Mouse (Mus musculus): ENCODE measurements around the gene Kif12. TPM values are rescaled to one million over a fixed set of nuclear protein-coding genes. Genes with fewer than 3 reads are reported as not detected.
A peak's percentile ranks its signal among the peaks of the same experiment; 100 is the strongest.

Gene Kif12
- polyA plus RNA-seq, 1 experiment from 2014 or later = 9.0 TPM

DNA sequence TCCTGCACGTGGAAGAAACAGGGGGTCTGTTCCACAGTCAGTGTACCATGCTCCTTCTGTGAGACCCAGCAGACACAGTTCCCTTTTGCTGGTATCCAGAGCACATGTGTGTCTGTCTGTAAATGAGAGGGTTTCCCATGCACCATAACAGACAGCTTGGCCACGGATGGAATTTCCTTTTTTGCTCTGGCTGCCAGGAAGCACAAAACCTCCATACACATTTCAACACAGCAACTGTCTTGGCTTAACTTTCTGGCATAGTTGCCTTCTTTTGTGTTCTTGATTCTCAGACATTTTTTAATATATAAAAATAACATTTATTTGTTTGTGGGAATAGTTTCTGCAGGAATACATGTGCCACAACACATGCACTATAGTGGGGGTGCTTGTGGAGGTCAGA is 16.3 kb downstream of the Kif12 start:
- Histone ChIP-seq H3K27me3 (replicated peaks; ENCODE audit: control insufficient read depth, insufficient read depth, low read length) (no peaks in the 10 kb centered on the region), H3K9me3 (ENCODE audit: control insufficient read depth, low read length) (no peaks in the 10 kb centered on the region), H3K4me1 (replicated peaks; ENCODE audit: control insufficient read depth, insufficient read depth, low read length) (0 out of 2 replicates have a peak, but pooled peaks cover 2% of the 10 kb centered on the region), H3K4me3 (ENCODE audit: low read depth, low read length) (no peak overlapping the region), H3K9ac (ENCODE audit: low read depth, low read length) (no peak overlapping the region), H3K27ac (ENCODE audit: low read depth, low read length) (no peak overlapping the region), H3K4me2 (no peak overlapping the region), H3K36me3 (ENCODE audit: control insufficient read depth, insufficient read depth, low read length) (no peaks in the 10 kb centered on the region)
- no peak for ATAC-seq (replicated peaks; ENCODE audit: low FRiP score)
- DNase-seq (ENCODE audit: low spot score) = no peak
- WGBS = 43% methylated on average over 2 of the region's 2 CpGs

DNA sequence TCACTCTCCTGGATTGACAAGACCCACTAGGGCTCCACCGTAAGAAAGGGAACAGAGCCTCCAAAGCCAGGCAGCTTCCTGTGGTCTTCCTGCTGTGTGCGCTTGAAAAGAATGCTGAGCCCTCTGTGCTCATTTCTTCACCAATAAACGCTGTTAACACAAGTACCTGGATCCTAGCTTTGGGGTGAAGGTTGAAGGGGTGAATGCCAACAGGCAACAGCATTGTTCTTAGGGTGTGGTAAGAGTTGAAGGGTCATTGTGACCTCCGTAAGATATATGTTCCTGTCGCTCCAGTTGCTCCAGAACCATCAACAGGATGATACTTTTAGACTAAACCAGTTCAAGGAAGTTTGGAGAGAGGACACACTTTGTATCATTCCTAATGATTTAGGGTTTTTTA is 17.2 kb downstream of the Kif12 start, which contains the start of gene Ambp:
TSS of gene Ambp (minus strand) at position 101 of the 400 bp plus-strand sequence.
- Histone ChIP-seq H3K4me3 (ENCODE audit: low read depth, low read length) (peak within 1 kb of the TSS; percentile 48), H3K27ac (ENCODE audit: low read depth, low read length) (peak within 1 kb of the TSS; percentile 69), H3K4me2 (peak within 1 kb of the TSS; percentile 59)

DNA sequence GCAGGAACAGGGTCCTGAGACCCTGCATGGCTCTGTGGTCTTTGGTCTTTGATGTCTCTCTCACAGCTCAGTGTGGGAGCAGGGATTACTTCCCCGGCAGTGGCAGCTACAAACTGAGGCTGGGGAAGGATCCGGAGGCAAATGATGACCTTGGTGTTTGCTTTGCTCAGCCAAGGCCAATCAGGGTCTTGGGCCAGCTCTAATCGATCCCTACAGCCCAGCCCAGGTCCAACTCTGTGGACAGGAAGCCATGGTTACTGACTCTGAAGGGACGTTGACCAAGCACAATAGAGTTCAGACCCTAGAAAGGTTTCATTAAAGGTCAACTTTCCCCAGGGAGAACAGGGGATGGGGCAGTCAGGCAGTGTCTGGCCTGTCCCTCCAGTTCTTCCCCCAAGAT is 17.9 kb downstream of the Kif12 start:
- no peaks in the 10 kb centered on the region for H3K36me3 ChIP-seq (ENCODE audit: control insufficient read depth, insufficient read depth, low read length)
- H3K27ac ChIP-seq (ENCODE audit: low read depth, low read length) = peak overlapping the region; percentile 69
- no peak for DNase-seq (ENCODE audit: low spot score)
- H3K9me3 ChIP-seq (ENCODE audit: control insufficient read depth, low read length) = no peaks in the 10 kb centered on the region
- ATAC-seq (replicated peaks; ENCODE audit: low FRiP score) = peak; percentile 67
- no peaks in the 10 kb centered on the region for H3K27me3 ChIP-seq (replicated peaks; ENCODE audit: control insufficient read depth, insufficient read depth, low read length)
- H3K4me3 ChIP-seq (ENCODE audit: low read depth, low read length) = peak overlapping the region; percentile 48
- no peak overlapping the region; the same call in 1 of the 2 replicates for H3K4me2 ChIP-seq
- H3K9ac ChIP-seq (ENCODE audit: low read depth, low read length) = no peak overlapping the region
- 0 out of 2 replicates have a peak, but pooled peaks cover 2% of the 10 kb centered on the region for H3K4me1 ChIP-seq (replicated peaks; ENCODE audit: control insufficient read depth, insufficient read depth, low read length)
- 48% methylated on average over 4 of the region's 4 CpGs for WGBS

More for the DNA sequence above, 17.2 kb downstream of the Kif12 start, which contains the start of gene Ambp:
- H3K4me1 ChIP-seq (replicated peaks; ENCODE audit: control insufficient read depth, insufficient read depth, low read length) = 0 out of 2 replicates have a peak, but pooled peaks cover 2% of the 10 kb centered on the region
- peak within 1 kb of the TSS; percentile 34; the same call in 1 of the 2 replicates for H3K9ac ChIP-seq (ENCODE audit: low read depth, low read length)
- DNase-seq (ENCODE audit: low spot score) (no peak), ATAC-seq (replicated peaks; ENCODE audit: low FRiP score) (no peak)
- H3K36me3 ChIP-seq (ENCODE audit: control insufficient read depth, insufficient read depth, low read length) = no peaks in the 10 kb centered on the region
- H3K9me3 ChIP-seq (ENCODE audit: control insufficient read depth, low read length) = no peaks in the 10 kb centered on the region
- no peaks in the 10 kb centered on the region for H3K27me3 ChIP-seq (replicated peaks; ENCODE audit: control insufficient read depth, insufficient read depth, low read length)
- 53% methylated on average over 5 of the region's 5 CpGs for WGBS

- Histone ChIP-seq H3K9me3 (ENCODE audit: control insufficient read depth, low read length) (peaks cover 3% of the 10 kb centered on the region; the same call in 1 of the 2 replicates), H3K4me2 (peak overlapping the region; percentile 59), H3K36me3 (ENCODE audit: control insufficient read depth, insufficient read depth, low read length) (no peaks in the 10 kb centered on the region), H3K9ac (ENCODE audit: low read depth, low read length) (no peak overlapping the region), H3K27me3 (replicated peaks; ENCODE audit: control insufficient read depth, insufficient read depth, low read length) (no peaks in the 10 kb centered on the region), H3K4me3 (ENCODE audit: low read depth, low read length) (peak overlapping the region; percentile 48; the same call in 1 of the 2 replicates), H3K4me1 (replicated peaks; ENCODE audit: control insufficient read depth, insufficient read depth, low read length) (0 out of 2 replicates have a peak, but pooled peaks cover 2% of the 10 kb centered on the region), H3K27ac (ENCODE audit: low read depth, low read length) (no peak overlapping the region)
- DNase-seq (ENCODE audit: low spot score) = no peak
- ATAC-seq (replicated peaks; ENCODE audit: low FRiP score) = no peak
- 60% methylated on average over 6 of the region's 6 CpGs for WGBS
Observed at GRCm38 (mm10) chr4:63151127-63151526, 20.8 kb downstream of the Kif12 start.

DNA sequence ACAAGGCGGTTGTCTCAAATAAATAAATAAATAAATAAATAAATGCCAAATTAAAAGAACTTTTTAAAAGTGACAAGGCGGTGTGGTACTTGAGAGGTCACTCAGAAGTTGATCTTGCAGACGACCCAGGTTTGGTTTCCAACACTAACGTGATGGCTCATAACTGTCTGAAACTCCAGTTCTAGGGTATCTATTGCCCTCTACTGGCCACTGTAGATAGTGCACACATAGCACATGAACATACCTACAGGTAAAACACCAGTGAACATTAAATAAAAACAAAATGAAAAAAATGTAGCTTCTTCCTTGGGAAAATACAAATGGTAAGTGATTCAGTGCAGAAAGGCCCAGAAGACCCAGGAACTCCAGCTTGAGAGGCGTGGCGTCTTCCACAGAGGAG is 24.7 kb downstream of the Kif12 start:
- ATAC-seq (replicated peaks; ENCODE audit: low FRiP score) (no peak), DNase-seq (ENCODE audit: low spot score) (no peak)
- H3K4me1 ChIP-seq (replicated peaks; ENCODE audit: control insufficient read depth, insufficient read depth, low read length) = no peaks in the 10 kb centered on the region
- H3K36me3 ChIP-seq (ENCODE audit: control insufficient read depth, insufficient read depth, low read length) = no peaks in the 10 kb centered on the region
- no peak overlapping the region for H3K27ac ChIP-seq (ENCODE audit: low read depth, low read length)
- no peak overlapping the region for H3K4me2 ChIP-seq
- H3K9ac ChIP-seq (ENCODE audit: low read depth, low read length) = no peak overlapping the region
- H3K9me3 ChIP-seq (ENCODE audit: control insufficient read depth, low read length) = peaks cover 3% of the 10 kb centered on the region; the same call in 1 of the 2 replicates
- H3K4me3 ChIP-seq (ENCODE audit: low read depth, low read length) = no peak overlapping the region
- H3K27me3 ChIP-seq (replicated peaks; ENCODE audit: control insufficient read depth, insufficient read depth, low read length) = no peaks in the 10 kb centered on the region
- 87% methylated on average over 6 of the region's 6 CpGs for WGBS

DNA sequence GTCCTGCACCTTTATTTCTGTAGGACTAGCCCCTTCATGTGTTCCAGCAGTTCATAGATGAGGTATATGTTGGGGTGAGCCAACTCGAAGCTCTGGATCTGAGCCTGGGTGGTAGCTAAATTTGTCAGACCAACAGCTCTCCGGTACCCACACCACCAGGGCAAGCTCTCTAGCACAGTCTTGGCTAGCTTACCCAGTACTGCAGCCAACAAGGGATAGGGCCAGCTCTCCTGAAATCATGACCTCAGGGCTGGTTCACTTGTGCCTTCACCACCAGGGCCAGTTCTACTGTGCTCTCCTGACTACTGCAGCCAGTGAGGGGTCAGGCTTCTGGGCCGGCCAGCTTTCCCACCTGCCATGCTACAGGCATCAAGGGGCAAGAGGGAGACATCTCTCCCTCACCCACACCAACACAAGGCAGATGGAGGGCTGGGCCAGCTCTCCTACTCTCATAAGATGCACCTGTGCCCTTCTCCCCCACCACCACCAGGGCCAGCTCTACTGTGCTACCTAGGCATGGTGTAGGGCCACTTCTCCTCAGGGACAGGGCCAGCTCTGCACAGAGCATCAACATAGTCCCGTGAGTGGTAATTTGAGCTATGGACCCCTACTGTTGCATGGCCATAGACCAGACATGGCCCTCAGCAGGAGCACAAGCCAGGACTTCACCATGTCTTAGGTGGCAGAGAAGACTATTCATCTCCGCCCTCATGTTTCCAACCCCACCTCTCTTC is 41.9 kb downstream of the Kif12 start:
- ATAC-seq (replicated peaks; ENCODE audit: low FRiP score) = no peak

DNA sequence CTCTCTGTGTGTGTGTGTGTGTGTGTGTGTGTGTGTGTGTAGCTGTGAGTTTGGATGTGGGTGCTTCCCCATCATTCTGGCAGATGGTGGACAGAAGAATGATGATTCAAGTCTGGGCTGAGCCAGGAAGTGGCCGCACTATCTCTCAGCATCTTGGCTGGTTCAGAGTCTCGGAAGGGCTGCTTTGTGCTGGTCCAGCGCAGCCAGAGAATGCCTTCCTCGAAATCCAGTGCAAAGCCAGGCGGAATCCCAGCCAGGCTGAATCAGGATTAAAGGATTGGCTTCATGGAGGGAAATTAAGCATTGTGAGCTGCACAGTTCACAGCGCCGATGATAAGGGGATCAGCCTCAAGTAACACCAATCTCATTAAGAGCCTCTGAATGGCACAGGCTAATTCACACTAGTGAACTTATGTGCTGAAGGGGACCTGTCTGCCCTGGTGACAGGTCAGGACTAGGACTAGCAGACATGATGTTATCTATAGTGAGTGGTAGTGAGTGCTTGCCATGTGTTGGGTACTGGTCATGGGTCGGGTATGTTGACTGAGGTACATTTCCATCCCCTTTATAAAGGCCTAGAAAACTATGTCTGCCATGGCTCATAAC is 47.0 kb downstream of the Kif12 start:
- no peak overlapping the region for H3K4me2 ChIP-seq
- peaks cover 6% of the 10 kb centered on the region; the same call in 1 of the 2 replicates for H3K36me3 ChIP-seq (ENCODE audit: control insufficient read depth, insufficient read depth, low read length)
- H3K9me3 ChIP-seq (ENCODE audit: control insufficient read depth, low read length) = no peaks in the 10 kb centered on the region
- ATAC-seq (replicated peaks; ENCODE audit: low FRiP score) = no peak
- DNase-seq (ENCODE audit: low spot score) = no peak
- no peak overlapping the region for H3K27ac ChIP-seq (ENCODE audit: low read depth, low read length)
- 68% methylated on average over 8 of the region's 8 CpGs for WGBS
- no peaks in the 10 kb centered on the region for H3K4me1 ChIP-seq (replicated peaks; ENCODE audit: control insufficient read depth, insufficient read depth, low read length)
- no peak overlapping the region for H3K9ac ChIP-seq (ENCODE audit: low read depth, low read length)
- H3K27me3 ChIP-seq (replicated peaks; ENCODE audit: control insufficient read depth, insufficient read depth, low read length) = no peaks in the 10 kb centered on the region
- H3K4me3 ChIP-seq (ENCODE audit: low read depth, low read length) = no peak overlapping the region

More for the DNA sequence above, 41.9 kb downstream of the Kif12 start:
- peaks cover 3% of the 10 kb centered on the region; the same call in 1 of the 2 replicates for H3K36me3 ChIP-seq (ENCODE audit: control insufficient read depth, insufficient read depth, low read length)
- H3K4me1 ChIP-seq (replicated peaks; ENCODE audit: control insufficient read depth, insufficient read depth, low read length) = no peaks in the 10 kb centered on the region
- no peak overlapping the region for H3K27ac ChIP-seq (ENCODE audit: low read depth, low read length)
- no peaks in the 10 kb centered on the region for H3K27me3 ChIP-seq (replicated peaks; ENCODE audit: control insufficient read depth, insufficient read depth, low read length)
- no peak for DNase-seq (ENCODE audit: low spot score)
- WGBS = 80% methylated on average over 5 of the region's 5 CpGs
- no peak overlapping the region for H3K9ac ChIP-seq (ENCODE audit: low read depth, low read length)
- no peaks in the 10 kb centered on the region for H3K9me3 ChIP-seq (ENCODE audit: control insufficient read depth, low read length)
- H3K4me3 ChIP-seq (ENCODE audit: low read depth, low read length) = no peak overlapping the region
- no peak overlapping the region for H3K4me2 ChIP-seq

DNA sequence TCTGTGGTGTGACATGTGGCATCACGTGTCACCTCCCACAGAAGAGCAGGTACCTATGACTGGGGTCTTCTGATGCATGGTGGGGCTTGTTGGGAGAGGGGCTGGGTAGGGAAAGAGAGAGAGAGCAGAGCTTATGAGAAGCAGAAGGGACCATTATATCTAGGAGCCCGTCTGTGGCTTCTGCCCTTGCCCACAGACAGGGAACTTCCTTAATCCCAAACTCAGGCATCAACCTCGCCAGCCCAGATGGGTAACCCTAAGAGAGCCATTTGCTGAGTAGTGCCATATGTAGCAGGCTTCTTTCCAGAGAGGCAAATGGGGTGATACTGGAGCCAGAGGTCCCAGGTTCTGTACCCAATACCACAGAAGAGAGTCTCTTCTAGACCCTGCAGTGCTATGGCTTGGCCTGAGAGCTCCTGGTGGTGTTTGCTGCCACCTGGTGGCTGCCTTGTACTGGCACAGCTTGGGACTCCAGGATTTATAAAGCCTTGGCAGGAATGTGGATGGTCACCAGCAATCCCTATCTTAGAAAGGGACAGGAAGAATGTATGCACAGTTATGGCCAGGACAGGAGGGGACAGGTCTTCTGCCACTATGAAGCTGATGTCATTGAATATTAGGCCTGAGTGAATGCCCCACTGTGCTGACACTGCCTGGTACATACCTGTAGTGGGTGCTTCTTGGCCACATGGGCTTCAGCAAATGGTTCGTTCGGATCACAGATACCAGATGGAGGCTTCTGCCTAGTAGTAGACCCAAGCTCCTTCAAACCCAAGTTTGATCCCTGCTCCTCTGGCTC is 53.1 kb downstream of the Kif12 start:
- Histone ChIP-seq H3K9ac (ENCODE audit: low read depth, low read length) (no peak overlapping the region), H3K36me3 (ENCODE audit: control insufficient read depth, insufficient read depth, low read length) (peaks cover 6% of the 10 kb centered on the region; the same call in 1 of the 2 replicates), H3K4me2 (no peak overlapping the region), H3K27me3 (replicated peaks; ENCODE audit: control insufficient read depth, insufficient read depth, low read length) (no peaks in the 10 kb centered on the region), H3K4me1 (replicated peaks; ENCODE audit: control insufficient read depth, insufficient read depth, low read length) (no peaks in the 10 kb centered on the region), H3K9me3 (ENCODE audit: control insufficient read depth, low read length) (no peaks in the 10 kb centered on the region), H3K4me3 (ENCODE audit: low read depth, low read length) (no peak overlapping the region), H3K27ac (ENCODE audit: low read depth, low read length) (no peak overlapping the region)
- peak; percentile 61 for ATAC-seq (replicated peaks; ENCODE audit: low FRiP score)
- DNase-seq (ENCODE audit: low spot score) = peak; percentile 63
- 75% methylated on average over 5 of the region's 5 CpGs for WGBS

Data from liver, embryonic 11.5 days (tissue).